Mouse (Mus musculus): ENCODE measurements around the gene Ank3.
A peak's percentile ranks its signal among the peaks of the same experiment; 100 is the strongest.

The Ank3 gene

DNA sequence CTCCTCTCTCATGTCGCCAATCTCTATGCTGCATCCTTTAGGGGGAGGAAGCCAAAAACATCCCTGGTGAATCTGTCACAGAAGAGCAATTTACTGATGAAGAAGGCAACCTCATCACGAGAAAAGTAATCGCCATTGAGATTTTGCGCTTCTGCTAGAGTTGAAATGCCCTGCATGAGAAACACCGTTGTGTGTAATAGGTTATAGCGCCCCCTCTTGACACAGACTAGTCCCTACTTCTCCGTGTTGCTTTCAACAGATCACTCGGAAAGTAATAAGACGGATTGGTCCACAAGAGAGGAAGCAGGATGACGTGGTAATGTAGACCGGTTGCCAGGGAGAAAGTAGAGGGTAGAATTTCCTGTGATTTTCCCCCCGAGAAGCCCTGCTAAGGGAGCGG lies 615.4 kb downstream of the Ank3 start:
- Histone ChIP-seq H3K9me3 (ENCODE audit: low read length) (no peaks in the 10 kb centered on the region), H3K36me3 (ENCODE audit: insufficient read depth, low read length) (no peaks in the 10 kb centered on the region), H3K27me3 (ENCODE audit: insufficient read depth, low read length) (no peaks in the 10 kb centered on the region), H3K4me1 (replicated peaks; ENCODE audit: low read depth, low read length) (0 out of 2 replicates have a peak, but pooled peaks cover 3% of the 10 kb centered on the region), H3K4me3 (replicated peaks; ENCODE audit: low read length) (no peak overlapping the region)
- TF ChIP-seq CTCF (conservative IDR thresholded peaks at IDR 0.05; ENCODE audit: low read length) (peak; percentile 70), POU5F1 (IDR thresholded peaks at IDR 0.05; ENCODE audit: borderline replicate concordance, low read length) (no peak)

DNA sequence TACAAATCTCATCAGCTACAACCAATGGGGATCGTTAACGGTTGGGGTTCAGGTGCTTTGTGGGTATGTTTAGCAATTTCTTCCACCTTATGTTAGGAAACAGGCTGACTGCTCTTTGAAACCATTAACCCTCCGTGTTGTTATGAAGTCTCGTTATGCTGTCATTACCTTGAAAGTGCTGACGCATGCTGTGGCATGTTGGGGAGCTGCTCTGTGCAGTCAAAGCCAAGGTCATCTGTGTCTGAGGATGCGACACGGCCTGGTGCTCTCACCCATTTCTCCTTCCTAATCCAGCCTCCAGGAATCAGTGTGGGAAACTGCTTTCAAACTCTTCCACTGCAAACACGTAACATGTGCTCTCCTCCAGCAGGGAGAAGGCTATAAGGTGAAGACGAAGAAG lies 616.6 kb downstream of the Ank3 start:
- H3K36me3 ChIP-seq (ENCODE audit: insufficient read depth, low read length): no peaks in the 10 kb centered on the region
- no peak overlapping the region for H3K4me3 ChIP-seq (replicated peaks; ENCODE audit: low read length)
- no peaks in the 10 kb centered on the region for H3K9me3 ChIP-seq (ENCODE audit: low read length)
- 0 out of 2 replicates have a peak, but pooled peaks cover 3% of the 10 kb centered on the region for H3K4me1 ChIP-seq (replicated peaks; ENCODE audit: low read depth, low read length)
- H3K27me3 ChIP-seq (ENCODE audit: insufficient read depth, low read length): no peaks in the 10 kb centered on the region
- TF ChIP-seq CTCF (conservative IDR thresholded peaks at IDR 0.05; ENCODE audit: low read length) (no peak), POU5F1 (IDR thresholded peaks at IDR 0.05; ENCODE audit: borderline replicate concordance, low read length) (no peak), NANOG (IDR thresholded peaks at IDR 0.05; ENCODE audit: borderline replicate concordance, low read length) (no peak)

DNA sequence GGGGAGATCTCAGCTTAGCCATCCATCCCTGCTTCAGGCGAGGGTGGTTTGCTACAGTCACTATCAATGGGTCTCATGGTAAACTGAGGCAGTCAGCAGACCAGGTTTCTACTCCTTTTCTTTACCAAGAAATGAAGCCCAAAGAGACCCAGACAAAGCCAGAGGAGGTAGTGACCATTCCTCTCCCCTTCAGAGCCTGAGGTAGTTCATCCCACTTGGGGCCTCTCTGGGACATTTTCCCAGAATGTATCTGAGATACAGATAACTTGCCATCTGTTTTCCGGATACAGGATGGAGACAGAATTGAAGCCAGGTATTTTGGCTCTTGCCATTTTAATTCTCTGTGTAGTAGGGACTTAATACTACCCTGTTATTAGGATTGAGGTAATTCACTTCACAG lies 620.1 kb downstream of the Ank3 start:
- Histone ChIP-seq H3K4me3 (replicated peaks; ENCODE audit: low read length) (no peak overlapping the region), H3K36me3 (ENCODE audit: insufficient read depth, low read length) (no peaks in the 10 kb centered on the region), H3K9me3 (ENCODE audit: low read length) (no peaks in the 10 kb centered on the region), H3K27me3 (ENCODE audit: insufficient read depth, low read length) (no peaks in the 10 kb centered on the region), H3K4me1 (replicated peaks; ENCODE audit: low read depth, low read length) (peaks cover 14% of the 10 kb centered on the region)
- TF ChIP-seq NANOG (IDR thresholded peaks at IDR 0.05; ENCODE audit: borderline replicate concordance, low read length): no peak
- TF ChIP-seq CTCF (conservative IDR thresholded peaks at IDR 0.05; ENCODE audit: low read length): no peak
- TF ChIP-seq POU5F1 (IDR thresholded peaks at IDR 0.05; ENCODE audit: borderline replicate concordance, low read length): no peak

DNA sequence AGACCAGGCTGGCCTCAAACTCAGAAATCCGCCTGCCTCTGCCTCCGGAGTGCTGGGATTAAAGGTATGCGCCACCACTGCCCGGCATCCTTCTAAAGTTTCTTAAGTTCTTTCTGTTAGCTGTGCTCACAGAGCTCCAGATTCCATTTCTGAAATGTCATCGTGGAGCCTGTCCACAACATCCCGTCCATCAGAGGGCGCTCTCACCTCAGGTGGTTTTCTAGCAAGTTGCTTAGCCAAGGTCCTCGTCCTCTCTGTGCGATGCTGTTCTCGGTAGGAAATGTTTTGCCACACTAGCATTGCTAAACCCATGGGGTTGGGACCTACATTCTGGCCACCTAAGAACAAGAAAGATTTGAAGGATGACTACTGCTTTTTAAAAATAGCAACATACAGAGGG lies 623.1 kb downstream of the Ank3 start:
- no peak for TF ChIP-seq NANOG (IDR thresholded peaks at IDR 0.05; ENCODE audit: borderline replicate concordance, low read length)
- TF ChIP-seq CTCF (conservative IDR thresholded peaks at IDR 0.05; ENCODE audit: low read length): peak; percentile 48
- Histone ChIP-seq H3K27me3 (ENCODE audit: insufficient read depth, low read length) (no peaks in the 10 kb centered on the region), H3K4me3 (replicated peaks; ENCODE audit: low read length) (no peak overlapping the region), H3K9me3 (ENCODE audit: low read length) (no peaks in the 10 kb centered on the region), H3K4me1 (replicated peaks; ENCODE audit: low read depth, low read length) (peaks cover 16% of the 10 kb centered on the region), H3K36me3 (ENCODE audit: insufficient read depth, low read length) (no peaks in the 10 kb centered on the region)

DNA sequence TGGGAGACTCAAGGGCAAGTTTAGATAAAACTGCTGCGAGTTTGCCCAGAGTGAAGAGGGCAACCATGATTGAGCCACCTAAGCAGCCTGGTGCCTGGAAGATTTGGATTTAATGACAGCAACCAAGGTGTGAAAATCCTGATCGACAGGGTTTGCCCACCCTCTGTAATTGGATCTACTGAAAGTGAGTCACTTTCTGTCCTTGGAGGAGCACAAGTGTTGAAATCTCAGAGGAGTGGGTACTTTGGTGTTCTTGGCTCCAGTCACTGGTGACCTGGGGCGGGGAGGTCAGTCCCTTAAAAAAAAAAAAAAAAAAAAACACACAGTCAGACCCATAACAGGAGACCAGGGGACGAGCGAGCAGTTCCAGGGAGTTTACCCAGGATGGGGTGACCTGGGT lies 624.0 kb downstream of the Ank3 start:
- H3K27me3 ChIP-seq (ENCODE audit: insufficient read depth, low read length): no peaks in the 10 kb centered on the region
- no peak for TF ChIP-seq POU5F1 (IDR thresholded peaks at IDR 0.05; ENCODE audit: borderline replicate concordance, low read length)
- no peak for TF ChIP-seq NANOG (IDR thresholded peaks at IDR 0.05; ENCODE audit: borderline replicate concordance, low read length)
- no peak for TF ChIP-seq CTCF (conservative IDR thresholded peaks at IDR 0.05; ENCODE audit: low read length)
- no peaks in the 10 kb centered on the region for H3K9me3 ChIP-seq (ENCODE audit: low read length)
- H3K36me3 ChIP-seq (ENCODE audit: insufficient read depth, low read length): no peaks in the 10 kb centered on the region
- peaks cover 16% of the 10 kb centered on the region for H3K4me1 ChIP-seq (replicated peaks; ENCODE audit: low read depth, low read length)
- no peak overlapping the region for H3K4me3 ChIP-seq (replicated peaks; ENCODE audit: low read length)

DNA sequence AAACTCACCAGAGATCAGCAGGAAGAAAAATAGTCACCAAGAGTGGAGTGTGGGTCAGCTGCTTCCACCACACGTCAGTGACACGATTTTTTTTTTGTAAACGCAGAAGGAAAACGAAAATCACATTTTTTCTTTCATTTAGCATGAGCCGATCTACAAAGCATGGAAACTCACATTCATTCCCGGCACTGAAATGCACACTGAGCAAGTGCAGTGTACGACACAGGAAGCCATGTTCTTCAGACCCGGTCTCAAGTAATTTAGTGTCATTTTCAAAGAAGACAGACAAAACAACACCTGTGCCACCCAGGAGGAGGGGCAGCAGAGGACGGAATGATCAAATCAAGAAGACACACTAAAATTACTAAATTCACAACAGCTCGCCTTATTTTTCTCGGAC lies 625.3 kb downstream of the Ank3 start:
- H3K4me1 ChIP-seq (replicated peaks; ENCODE audit: low read depth, low read length): peaks cover 16% of the 10 kb centered on the region
- TF ChIP-seq POU5F1 (IDR thresholded peaks at IDR 0.05; ENCODE audit: borderline replicate concordance, low read length) (no peak), CTCF (conservative IDR thresholded peaks at IDR 0.05; ENCODE audit: low read length) (no peak), NANOG (IDR thresholded peaks at IDR 0.05; ENCODE audit: borderline replicate concordance, low read length) (no peak)

DNA sequence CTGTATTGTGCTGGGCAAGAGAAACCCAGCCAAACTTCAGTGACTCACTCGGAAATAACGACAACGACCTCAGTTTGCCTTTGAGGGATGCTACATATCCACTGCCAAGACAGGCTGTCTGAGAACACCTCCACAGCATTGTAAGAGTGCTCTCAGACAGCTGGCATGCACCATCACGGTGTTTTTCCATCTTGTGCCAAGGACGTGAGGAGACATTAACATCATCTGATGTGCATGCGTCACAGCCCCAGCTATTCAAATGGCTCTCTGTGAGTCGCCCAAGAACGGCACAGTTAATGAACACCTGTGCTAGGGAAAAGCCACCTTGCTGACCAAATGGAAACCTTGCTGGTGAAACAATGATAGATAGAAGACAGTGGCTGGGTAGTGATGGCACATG lies 633.4 kb downstream of the Ank3 start:
- Histone ChIP-seq H3K9me3 (ENCODE audit: low read length) (no peaks in the 10 kb centered on the region), H3K36me3 (ENCODE audit: insufficient read depth, low read length) (no peaks in the 10 kb centered on the region), H3K4me1 (replicated peaks; ENCODE audit: low read depth, low read length) (peaks cover 10% of the 10 kb centered on the region), H3K27me3 (ENCODE audit: insufficient read depth, low read length) (no peaks in the 10 kb centered on the region), H3K4me3 (replicated peaks; ENCODE audit: low read length) (no peak overlapping the region)
- TF ChIP-seq POU5F1 (IDR thresholded peaks at IDR 0.05; ENCODE audit: borderline replicate concordance, low read length) (no peak), CTCF (conservative IDR thresholded peaks at IDR 0.05; ENCODE audit: low read length) (no peak), NANOG (IDR thresholded peaks at IDR 0.05; ENCODE audit: borderline replicate concordance, low read length) (no peak)

More for the DNA sequence above, 625.3 kb downstream of the Ank3 start:
- Histone ChIP-seq H3K36me3 (ENCODE audit: insufficient read depth, low read length) (no peaks in the 10 kb centered on the region), H3K4me3 (replicated peaks; ENCODE audit: low read length) (no peak overlapping the region), H3K27me3 (ENCODE audit: insufficient read depth, low read length) (no peaks in the 10 kb centered on the region), H3K9me3 (ENCODE audit: low read length) (no peaks in the 10 kb centered on the region)

DNA sequence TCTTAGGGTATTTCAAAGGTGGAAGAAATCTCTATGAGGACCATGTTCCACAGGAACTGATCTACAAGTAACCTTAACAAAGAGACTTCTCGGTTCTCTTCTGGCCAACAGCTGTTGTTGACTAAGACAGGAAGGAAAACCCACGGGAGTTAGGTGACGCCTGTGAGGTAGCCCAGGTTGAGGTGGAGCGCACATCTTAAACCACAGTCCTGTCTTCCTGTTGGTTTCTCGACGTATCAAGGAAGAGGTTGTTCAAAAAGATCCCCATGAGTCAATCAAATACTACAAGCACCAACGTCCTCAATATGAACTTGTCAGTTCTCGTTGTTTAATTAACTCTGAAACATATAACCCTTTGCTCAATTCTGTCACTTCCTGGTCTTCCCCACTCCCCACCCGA lies 634.4 kb downstream of the Ank3 start:
- H3K9me3 ChIP-seq (ENCODE audit: low read length): no peaks in the 10 kb centered on the region
- H3K36me3 ChIP-seq (ENCODE audit: insufficient read depth, low read length): no peaks in the 10 kb centered on the region
- no peaks in the 10 kb centered on the region for H3K27me3 ChIP-seq (ENCODE audit: insufficient read depth, low read length)
- H3K4me3 ChIP-seq (replicated peaks; ENCODE audit: low read length): no peak overlapping the region
- peaks cover 10% of the 10 kb centered on the region for H3K4me1 ChIP-seq (replicated peaks; ENCODE audit: low read depth, low read length)
- no peak for TF ChIP-seq POU5F1 (IDR thresholded peaks at IDR 0.05; ENCODE audit: borderline replicate concordance, low read length)
- TF ChIP-seq CTCF (conservative IDR thresholded peaks at IDR 0.05; ENCODE audit: low read length): no peak
- TF ChIP-seq NANOG (IDR thresholded peaks at IDR 0.05; ENCODE audit: borderline replicate concordance, low read length): no peak

DNA sequence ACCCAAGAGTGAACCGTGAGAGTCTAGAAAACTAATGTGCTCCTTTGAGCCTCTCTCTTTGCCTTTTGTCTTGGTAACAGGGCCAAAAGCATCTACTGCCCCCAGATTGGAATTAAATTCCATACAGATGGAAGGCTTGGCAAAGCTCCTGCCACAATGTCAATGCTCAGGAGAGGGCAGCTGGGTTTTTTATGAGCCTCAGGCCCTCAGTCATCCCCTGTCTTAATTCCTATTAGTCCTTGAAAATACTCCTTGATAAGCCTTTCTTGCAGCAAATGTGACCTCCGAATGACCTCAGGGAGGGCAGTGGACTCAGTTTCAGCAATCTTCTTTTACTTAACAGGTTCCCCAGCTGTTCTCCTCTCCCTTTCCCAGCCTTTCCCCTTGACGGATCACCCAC lies 635.3 kb downstream of the Ank3 start:
- Histone ChIP-seq H3K4me3 (replicated peaks; ENCODE audit: low read length) (no peak overlapping the region), H3K9me3 (ENCODE audit: low read length) (no peaks in the 10 kb centered on the region), H3K4me1 (replicated peaks; ENCODE audit: low read depth, low read length) (peaks cover 10% of the 10 kb centered on the region), H3K27me3 (ENCODE audit: insufficient read depth, low read length) (no peaks in the 10 kb centered on the region), H3K36me3 (ENCODE audit: insufficient read depth, low read length) (no peaks in the 10 kb centered on the region)
- TF ChIP-seq NANOG (IDR thresholded peaks at IDR 0.05; ENCODE audit: borderline replicate concordance, low read length) (no peak), POU5F1 (IDR thresholded peaks at IDR 0.05; ENCODE audit: borderline replicate concordance, low read length) (no peak)

Measured in E14TG2a.4 (cell line).